Mouse (Mus musculus): ENCODE measurements around the gene Il1rl1. TPM values are rescaled to one million over a fixed set of nuclear protein-coding genes. Genes with fewer than 3 reads are reported as not detected.

Il1rl1 gene
- total RNA-seq (2021), result under 1 TPM; 0.07 to 0.08 TPM

GRCm38 (mm10) chr1:40428910-40429675 is at the start of gene Il1rl1:
Il1rl1 (plus strand) TSS chr1:40429570.
- DNase-seq, result no peak

GRCm38 (mm10) chr1:40380111-40380510 is 49.3 kb upstream of the Il1rl1 start:
- DNase-seq, result peak; percentile 52 to 64

- DNase-seq, result no peak
These were observed 48.4 kb upstream of the Il1rl1 start for GRCm38 (mm10) chr1:40380990-40381389.

GRCm38 (mm10) chr1:40382841-40383240 is 46.5 kb upstream of the Il1rl1 start:
- no peak for DNase-seq

GRCm38 (mm10) chr1:40384931-40385545 is 44.3 kb upstream of the Il1rl1 start:
- DNase-seq, result no peak

GRCm38 (mm10) chr1:40391374-40391773 is 38.0 kb upstream of the Il1rl1 start:
- DNase-seq, result no peak

GRCm38 (mm10) chr1:40392535-40392934 is 36.8 kb upstream of the Il1rl1 start:
- DNase-seq, result no peak

- no peak for DNase-seq
These were observed 36.2 kb upstream of the Il1rl1 start for GRCm38 (mm10) chr1:40393214-40393613.

- no peak for DNase-seq
These were observed 29.7 kb upstream of the Il1rl1 start for GRCm38 (mm10) chr1:40399639-40400038.

- DNase-seq, result no peak
These were observed 24.7 kb upstream of the Il1rl1 start for GRCm38 (mm10) chr1:40404682-40405081.

GRCm38 (mm10) chr1:40409882-40410281 is 19.5 kb upstream of the Il1rl1 start:
- DNase-seq, result no peak

- no peak for DNase-seq
These were observed 16.3 kb upstream of the Il1rl1 start for GRCm38 (mm10) chr1:40413039-40413438.

GRCm38 (mm10) chr1:40414276-40414675 is 15.1 kb upstream of the Il1rl1 start:
- DNase-seq, result no peak

- no peak for DNase-seq
These were observed 14.3 kb upstream of the Il1rl1 start for GRCm38 (mm10) chr1:40414863-40415656.

- no peak for DNase-seq
These were observed 12.3 kb upstream of the Il1rl1 start for GRCm38 (mm10) chr1:40417034-40417433.

- no peak for DNase-seq
These were observed 10.9 kb upstream of the Il1rl1 start for GRCm38 (mm10) chr1:40418512-40418911.

GRCm38 (mm10) chr1:40423892-40424291 is 5.5 kb upstream of the Il1rl1 start:
- no peak for DNase-seq

- DNase-seq, result no peak
These were observed 2.1 kb upstream of the Il1rl1 start for GRCm38 (mm10) chr1:40427270-40427669.

GRCm38 (mm10) chr1:40427901-40428300 is 1.5 kb upstream of the Il1rl1 start:
- DNase-seq, result no peak

GRCm38 (mm10) chr1:40430143-40430834 is 919 bp downstream of the Il1rl1 start:
- no peak for DNase-seq

GRCm38 (mm10) chr1:40432169-40432568 is 2.8 kb downstream of the Il1rl1 start:
- no peak for DNase-seq

GRCm38 (mm10) chr1:40435936-40436335 is 6.6 kb downstream of the Il1rl1 start:
- no peak for DNase-seq

GRCm38 (mm10) chr1:40437340-40437739 is 8.0 kb downstream of the Il1rl1 start:
- no peak for DNase-seq
